Mouse (Mus musculus) heart, adult 9 months (tissue): ENCODE results near the gene Pard3.

Source experiments
- DNase-seq, 2 experiments: peaks; one replicate each; pipeline ENCODE4 v3.0.0; 2022; ENCODE audit warnings: low spot score in 2 of 2

The Pard3 gene

GRCm38 (mm10) chr8:127182065-127182464 lies 118.4 kb downstream of the Pard3 start:
- no peak for DNase-seq

DNA sequence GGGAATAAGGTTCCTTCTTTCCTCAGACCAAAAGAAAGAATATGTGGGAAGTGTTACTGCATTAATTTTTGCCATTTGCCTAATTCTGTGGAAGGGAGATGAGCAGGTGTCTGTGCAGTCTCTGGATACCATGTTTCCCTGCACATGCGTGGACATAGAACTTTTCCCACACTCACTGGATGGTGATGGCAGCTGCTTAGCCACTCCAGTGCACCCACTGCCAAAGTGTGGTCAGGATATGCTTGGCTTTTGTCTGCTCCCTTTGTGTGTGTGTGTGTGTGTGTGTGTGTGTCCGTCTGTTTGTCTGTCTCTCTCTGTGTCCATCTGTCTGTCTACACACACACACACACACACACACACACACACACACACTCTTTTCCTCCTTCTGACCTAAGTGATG lies 119.8 kb downstream of the Pard3 start:
- DNase-seq, result no peak

- no peak for DNase-seq
These were observed 120.3 kb downstream of the Pard3 start for GRCm38 (mm10) chr8:127184025-127184424.

- no peak for DNase-seq
These were observed 122.2 kb downstream of the Pard3 start for GRCm38 (mm10) chr8:127185897-127186296.

GRCm38 (mm10) chr8:127188671-127189070 lies 125.0 kb downstream of the Pard3 start:
- no peak for DNase-seq

DNA sequence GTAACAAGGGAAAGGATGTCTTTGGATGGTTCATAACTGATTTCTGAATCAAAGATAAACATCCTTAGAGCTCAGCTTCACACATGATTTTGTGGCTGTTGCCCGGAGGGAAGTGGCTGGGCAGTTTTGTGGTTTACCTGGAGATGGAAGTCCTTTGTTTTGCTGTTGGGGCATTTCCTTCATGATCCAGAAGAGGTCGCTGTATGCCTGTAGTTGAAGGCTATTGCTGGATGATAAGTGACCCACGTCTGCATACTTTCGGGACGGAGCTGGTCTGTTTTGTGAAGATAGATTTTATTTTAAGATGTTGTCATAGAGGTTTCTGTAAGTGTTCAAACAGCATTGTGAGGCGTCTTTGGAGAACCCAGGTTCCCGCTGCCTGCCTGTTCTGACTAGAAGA lies 126.7 kb downstream of the Pard3 start:
- peak in 1 of 2 experiments; percentile 69 for DNase-seq

- DNase-seq, result peak; percentile 22 to 53
These were observed 127.7 kb downstream of the Pard3 start for GRCm38 (mm10) chr8:127191387-127191786.

GRCm38 (mm10) chr8:127191824-127192223 lies 128.1 kb downstream of the Pard3 start:
- no peak for DNase-seq

DNA sequence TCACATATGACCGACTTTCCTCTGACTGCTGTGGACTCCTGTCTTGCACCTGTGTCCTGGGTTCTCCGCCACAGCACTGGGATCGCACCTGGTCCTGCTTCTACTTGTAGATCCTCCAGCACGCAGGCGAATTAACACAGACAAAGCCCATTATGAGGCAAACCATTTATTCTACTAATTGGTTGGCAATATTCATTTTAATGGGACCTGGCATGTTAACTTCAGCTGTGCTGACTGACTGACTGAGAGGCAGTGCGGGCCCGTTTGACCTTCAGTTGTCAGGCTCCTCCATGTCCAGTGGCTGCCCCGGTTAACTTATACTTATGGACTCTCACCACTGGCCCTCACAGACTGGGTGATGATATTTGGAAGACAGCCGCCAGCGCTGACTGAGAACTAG lies 128.6 kb downstream of the Pard3 start:
- no peak for DNase-seq

GRCm38 (mm10) chr8:127193375-127193774 lies 129.7 kb downstream of the Pard3 start:
- no peak for DNase-seq

- no peak for DNase-seq
These were observed 131.2 kb downstream of the Pard3 start for GRCm38 (mm10) chr8:127194786-127195407.

- DNase-seq, result no peak
These were observed 133.0 kb downstream of the Pard3 start for GRCm38 (mm10) chr8:127196505-127197265.

GRCm38 (mm10) chr8:127207455-127207854 lies 143.8 kb downstream of the Pard3 start:
- no peak for DNase-seq

GRCm38 (mm10) chr8:127210621-127211020 lies 146.9 kb downstream of the Pard3 start:
- no peak for DNase-seq

GRCm38 (mm10) chr8:127214338-127214737 lies 150.6 kb downstream of the Pard3 start:
- DNase-seq, result peak in 1 of 2 experiments; percentile 21

- DNase-seq, result no peak
These were observed 151.2 kb downstream of the Pard3 start for GRCm38 (mm10) chr8:127214748-127215433.

- no peak for DNase-seq
These were observed 156.5 kb downstream of the Pard3 start for GRCm38 (mm10) chr8:127220206-127220605.

GRCm38 (mm10) chr8:127220615-127221014 lies 156.9 kb downstream of the Pard3 start:
- no peak for DNase-seq

- DNase-seq, result no peak
These were observed 158.7 kb downstream of the Pard3 start for GRCm38 (mm10) chr8:127222361-127222760.

DNA sequence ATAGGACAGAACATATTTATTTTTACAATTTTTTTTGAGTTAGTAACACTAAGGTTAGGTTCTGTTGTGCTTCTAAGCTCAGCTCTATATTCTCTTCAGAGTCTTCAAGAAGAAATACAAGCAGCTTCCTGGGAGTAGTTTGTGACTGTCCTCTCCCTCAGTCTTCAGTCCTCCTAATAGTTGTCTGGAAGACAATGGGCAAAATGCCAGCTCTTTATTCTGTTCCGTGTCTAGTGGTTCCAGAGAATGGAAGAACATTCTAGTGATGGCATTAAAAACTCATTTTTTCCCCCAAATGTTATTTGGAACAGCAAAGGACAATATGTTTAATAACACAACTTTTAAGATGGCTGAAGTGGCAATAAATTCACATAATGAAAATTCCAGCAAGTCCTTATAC lies 163.3 kb downstream of the Pard3 start:
- no peak for DNase-seq

- peak; percentile 51 to 59 for DNase-seq
These were observed 163.7 kb downstream of the Pard3 start for GRCm38 (mm10) chr8:127227407-127227806.

GRCm38 (mm10) chr8:127229325-127230232 lies 165.9 kb downstream of the Pard3 start:
- DNase-seq, result peak; percentile 10 to 26
